Mouse (Mus musculus) left cerebral cortex, adult 11 months (tissue): ENCODE measurements at regions not wholly inside any gene's neighbourhood (a gene's known extent, or its start where the extent isn't known, plus 50 kb on each side); places are given as distances from the start of the nearest gene placed in this dataset.

Source experiments
- DNase-seq: peaks from one replicate; pipeline ENCODE4 v3.0.0; 2022; ENCODE audit warnings: low spot score

DNA sequence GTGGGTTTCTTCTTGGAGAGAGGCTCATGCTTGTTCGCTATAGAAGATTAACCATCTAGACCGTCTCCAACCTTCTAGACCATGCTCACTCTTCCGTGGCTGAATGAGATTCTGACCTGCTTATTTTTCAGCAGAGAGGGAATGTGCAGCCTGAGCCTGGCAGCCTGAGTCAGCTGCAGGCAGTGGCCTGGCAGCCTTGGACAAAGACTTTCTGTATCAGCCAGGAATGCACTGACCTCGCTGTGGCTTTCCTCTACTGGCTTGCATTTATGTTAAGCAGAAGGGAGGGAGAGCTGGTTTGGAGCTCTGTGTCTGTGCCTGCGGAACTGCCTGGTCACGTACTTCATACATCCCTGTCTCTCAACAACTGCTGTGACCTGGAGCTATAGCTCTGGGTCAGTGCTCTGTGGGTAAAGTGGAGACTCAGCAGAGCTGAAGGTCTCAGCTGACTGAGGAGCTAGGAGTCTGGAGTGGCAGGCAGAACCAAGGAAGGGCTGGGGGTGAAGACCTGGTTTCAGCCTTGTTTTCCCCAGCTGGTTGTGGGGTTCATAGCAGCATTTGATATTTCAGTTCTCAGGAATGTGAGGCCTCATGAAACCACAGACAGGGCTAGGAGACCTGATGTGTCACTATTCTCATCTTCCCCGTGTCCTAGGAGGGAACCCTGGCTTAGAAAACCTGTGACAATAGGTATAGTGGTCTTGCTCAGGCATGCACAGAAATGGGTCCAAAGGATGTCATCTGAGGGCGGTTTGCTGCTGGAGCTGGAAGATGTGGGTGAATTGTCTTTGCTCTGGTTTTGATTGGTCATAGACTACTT, 207.2 kb upstream of the Ncam1 start:
- no peak for DNase-seq

DNA sequence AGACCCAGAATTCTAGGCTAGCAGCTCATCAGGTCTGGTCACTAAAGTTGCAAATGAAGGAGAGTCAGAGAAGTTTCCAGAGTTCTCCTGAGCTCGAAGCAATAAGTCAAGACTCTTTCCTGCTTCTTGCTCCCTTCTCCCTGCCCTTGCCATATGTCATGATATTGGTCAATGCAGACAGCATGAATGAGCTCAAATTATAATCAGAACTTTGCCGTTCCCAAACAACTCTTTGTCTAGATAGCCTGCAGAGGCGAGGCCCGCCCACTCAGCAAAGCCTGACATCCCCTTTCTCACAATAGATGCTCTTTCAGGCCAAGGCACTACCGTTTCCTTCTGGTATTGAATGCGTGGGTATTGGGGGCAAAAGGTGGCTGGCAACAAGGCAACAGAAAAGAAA, 204.0 kb upstream of the Ncam1 start:
- DNase-seq = no peak

DNA sequence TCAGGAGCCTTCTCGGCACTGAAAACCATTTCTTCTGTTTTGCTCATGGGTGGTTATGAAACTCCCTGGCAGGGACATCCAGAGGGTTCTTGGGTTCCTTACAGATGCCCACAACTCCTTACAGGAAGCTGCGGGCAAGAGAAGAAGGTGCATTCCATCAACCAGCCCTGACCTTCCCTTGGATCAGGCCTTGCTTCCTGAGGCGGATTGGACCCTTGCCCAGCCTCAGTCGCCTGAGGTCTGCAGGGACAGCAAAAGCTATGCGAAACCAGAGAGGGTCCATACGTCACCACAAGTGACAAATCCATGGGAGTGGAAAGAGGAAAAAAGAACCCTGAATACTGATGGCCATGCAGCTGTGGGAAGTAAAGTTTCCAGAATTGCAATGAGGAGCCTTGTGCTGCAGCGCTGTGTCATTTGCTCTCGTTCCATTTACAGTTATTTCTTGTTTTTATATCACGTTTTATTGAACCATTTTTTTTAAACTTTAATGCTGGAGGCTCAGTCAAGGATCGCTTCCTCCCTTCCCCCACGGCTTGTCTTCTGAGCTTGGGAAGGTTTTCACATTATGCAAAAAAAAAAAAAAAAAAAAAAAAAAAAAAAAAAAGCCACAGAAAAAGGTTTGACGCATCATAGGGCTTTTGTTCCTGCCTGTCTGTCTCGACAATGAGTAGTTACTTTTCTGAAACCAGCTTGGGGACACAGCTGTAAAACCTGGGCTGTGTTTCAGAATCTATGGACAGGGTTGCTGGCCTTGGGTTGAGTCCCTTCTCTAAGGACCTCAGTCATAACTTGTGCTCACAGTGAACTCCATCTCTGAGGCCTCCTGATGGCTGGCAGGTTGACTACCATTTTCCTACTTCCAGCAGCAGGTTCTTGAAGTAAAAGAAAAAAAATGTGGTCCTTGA, 202.0 kb upstream of the Ncam1 start:
- DNase-seq = no peak

DNA sequence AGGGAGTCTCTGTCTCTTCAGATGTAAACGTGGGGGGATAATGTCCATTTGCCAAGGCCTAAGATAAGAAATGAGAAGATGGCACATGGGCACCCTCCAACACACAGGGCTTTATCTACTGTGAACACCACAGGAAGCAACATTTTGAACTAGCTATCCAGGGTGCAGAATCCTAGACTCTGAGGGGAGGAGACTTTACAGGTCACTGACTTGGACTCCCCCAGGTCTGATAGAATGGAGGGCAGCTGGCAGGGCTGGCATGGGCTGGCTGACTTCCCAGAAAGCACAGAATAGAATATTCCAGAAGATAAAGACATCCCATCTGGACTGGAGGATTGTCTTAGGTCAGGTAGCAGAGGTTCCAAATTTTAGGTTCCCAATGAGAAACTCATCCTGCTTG, 201.2 kb upstream of the Ncam1 start:
- DNase-seq = no peak

DNA sequence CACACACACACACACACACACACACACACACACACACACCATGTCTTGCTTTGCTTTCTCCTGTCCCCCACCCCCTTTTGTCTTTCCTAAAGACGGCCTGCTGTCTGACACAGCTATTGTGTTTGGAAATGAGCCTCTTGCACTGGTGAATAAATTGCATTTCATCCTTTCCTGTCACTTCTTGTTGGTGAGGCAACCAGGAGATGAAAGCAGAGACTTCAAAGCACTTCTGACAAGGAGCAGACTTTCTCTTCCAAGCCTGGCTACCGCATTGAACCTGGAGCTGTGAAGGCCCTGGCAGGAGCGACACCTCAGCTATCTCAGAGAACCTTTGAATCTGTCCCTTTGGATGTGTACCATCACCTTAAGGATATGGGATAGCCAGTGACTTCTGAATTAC, 199.4 kb upstream of the Ncam1 start:
- no peak for DNase-seq

DNA sequence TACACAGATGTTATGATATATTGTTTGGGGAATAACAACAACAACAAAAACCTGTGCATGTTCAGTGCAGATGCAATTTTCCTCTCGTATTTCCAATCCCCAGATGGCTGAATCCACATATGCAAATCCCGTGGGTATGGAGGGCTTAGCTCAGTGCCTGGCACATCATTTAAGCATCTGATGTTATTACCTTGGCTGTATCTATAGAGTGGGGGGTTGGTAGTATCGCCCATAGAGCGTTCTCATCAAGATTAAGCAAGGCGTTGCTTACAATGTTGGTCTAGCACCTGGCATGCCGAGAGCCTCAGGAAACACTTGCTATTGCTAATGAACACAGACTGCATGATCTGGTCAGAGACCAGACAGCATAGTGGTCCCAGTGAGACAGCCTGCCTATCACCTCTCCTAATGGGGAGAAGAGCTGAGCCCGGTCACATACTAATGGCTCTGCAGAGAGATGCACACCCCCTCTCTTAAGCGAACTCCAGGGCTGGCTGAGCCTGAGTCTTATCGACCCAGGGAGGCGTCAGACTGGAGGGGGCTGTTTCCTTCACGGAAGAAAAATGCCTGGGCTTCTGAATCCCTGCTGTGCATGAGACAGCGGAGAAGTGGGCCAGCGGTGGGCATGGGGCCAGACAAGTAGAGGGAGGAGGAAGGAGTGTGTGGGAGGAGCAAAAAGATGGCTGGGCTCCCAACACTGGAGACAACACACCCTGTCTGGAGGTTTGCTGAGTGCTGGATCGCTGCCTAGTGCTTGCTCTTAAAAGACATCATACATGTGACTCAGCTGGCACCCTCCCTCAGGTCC, 190.9 kb upstream of the Ncam1 start:
- DNase-seq = peak; percentile 77

DNA sequence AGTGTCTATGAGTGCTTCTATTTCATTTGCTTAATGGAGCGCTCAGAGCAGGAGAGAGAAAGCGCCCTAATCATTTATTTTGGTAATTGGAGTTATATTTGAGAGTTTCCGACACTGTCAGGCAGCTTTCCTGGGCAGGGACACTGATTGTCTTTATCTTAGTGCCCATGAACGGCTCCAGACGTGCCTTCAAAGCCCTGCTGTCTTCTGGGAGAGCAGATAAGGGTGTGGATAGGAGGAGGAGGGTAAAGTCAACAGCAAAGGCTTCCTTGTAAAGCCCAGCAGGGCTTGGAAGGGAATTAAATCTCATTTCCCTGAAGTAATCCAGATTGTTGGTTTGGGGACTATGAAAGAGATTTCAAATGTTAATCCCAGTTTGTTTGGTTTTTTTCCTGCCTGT, 189.3 kb upstream of the Ncam1 start:
- DNase-seq = no peak

DNA sequence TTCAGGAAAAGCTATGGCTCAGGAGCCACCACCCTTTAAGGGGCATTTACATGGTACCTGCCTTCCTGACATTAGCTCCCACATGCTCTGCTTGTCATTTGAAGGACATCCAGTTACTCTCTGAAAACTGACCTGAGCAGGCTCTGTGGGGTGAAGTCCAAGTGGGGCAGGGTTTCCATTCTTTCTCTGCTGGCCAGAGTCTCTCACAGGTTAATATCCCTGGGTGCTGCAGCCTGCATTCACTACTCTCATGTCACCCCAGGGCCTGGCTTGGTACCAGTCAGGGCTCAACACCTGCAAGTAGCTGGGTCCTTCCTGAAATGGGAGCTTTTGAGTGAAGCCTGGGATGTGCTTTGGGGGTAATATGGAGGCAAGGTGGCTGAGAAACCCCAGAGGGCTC, 188.8 kb upstream of the Ncam1 start:
- no peak for DNase-seq

DNA sequence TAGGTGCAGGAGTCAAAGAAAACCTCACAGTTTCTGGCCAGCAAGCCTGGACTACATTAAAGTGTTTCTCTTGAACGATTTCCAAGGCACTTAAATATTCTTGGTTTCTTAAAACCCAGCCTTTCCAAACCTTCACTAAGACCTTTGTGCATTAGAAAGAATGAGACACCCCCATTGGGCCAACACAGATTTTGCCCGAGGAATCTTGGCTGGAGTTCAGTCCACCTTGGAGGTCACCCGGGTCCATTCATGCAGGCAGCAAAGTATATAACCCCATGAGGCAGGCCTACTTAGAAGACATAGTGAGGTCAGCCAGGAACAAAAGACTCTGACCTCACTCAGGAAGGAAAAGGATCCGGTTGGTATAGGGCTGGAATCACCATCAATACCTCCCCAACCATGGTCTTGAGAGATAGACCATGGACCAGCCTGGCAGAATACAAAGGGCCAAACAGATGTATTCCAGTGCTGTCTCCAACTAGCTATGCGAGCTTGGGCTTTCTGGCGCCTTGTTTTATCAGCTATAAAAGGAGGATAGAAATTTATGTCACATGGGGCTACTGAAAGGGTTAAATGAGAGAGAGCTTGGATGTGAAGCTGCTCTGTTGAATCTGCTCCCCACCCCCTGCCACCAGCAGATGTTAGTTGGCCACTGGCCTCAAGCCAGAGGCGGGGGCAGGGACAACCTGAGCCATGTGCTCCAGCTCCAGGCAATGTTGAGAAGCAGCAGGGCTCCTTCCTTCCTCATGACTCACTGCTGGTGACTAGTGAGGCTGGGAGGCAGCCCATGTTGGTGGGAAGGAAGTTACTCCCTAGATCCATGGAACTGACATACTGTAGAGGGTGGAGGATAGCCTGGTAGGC, 181.9 kb upstream of the Ncam1 start:
- DNase-seq = peak; percentile 57

DNA sequence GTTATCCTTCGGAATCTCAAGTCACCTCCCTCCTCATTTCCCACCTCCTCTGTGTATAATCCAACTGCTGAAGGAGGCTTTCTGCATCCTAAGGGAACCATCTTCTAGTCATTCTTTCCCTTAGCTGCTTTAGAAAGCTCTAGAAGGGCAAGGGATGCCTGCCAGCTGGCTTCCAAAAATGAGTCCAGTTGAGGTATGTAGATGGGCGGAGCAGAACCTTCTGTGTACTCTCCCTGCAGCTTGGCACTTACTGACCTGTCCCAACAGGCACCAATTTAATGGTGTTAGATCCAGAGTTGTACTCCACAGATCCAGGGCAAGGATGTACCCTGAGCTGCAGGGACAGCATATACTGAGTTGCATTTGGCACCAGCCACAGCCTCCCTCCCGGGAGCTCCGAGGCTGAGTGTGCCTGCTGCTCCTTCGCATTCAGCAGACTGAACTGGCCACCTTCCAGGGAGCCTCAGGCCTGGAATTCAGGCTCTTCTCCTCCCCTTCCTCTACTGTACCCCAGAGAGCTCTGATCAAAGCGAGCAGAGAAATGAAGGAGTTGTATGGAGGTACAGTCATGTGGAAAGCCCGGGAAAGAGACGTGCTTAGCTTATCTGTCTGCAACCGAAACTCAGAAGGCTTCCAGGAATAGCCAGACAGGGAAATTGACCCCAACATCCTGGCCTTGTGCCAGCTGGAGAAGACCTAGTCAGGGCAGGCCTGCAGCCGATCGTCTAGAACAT, 177.4 kb upstream of the Ncam1 start:
- peak; percentile 43 for DNase-seq

DNA sequence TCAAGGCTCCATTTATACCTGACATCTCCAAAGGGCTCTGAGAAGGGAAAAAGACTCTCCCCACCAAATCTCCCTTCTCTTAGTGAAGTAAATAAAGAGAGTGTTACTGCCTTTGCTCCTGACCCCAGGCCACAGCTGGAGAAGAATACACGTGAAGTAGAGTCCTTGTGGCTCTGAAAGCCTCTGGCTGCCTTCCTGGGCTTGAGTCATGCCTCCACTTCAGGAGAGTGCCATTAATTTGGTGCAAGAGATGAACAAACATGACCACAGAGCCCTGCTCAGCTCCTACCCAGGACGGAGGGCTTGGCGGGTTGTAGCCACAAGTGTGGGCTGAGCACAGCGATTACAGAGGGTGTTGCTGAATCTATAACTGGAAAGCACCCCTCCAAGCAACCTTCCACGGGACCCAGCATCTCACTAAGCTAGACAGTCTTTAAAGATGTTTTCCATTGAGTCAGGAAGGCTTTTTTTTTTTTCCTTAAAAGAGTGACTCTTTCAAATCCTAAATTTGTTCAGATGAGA, 175.3 kb upstream of the Ncam1 start:
- DNase-seq = no peak

DNA sequence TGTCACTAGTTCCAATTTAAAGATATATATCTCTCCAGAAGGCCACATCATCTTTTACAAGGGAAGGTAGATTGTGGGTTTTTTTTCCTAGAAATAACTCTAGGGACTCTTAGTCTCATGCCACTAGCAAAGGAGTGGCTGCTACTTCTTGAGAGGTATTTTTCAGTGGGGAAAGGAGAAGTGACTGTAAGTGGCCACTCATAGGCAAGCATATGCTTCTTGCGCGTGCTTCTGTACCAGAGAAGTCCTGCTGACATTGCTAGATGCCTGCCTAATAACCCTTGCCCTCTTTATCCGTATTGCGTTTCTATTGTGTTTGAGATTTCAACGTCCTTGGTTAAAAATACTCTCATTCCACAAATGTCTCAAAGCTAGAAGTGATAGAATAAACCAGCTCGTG, 170.7 kb upstream of the Ncam1 start:
- DNase-seq = no peak

DNA sequence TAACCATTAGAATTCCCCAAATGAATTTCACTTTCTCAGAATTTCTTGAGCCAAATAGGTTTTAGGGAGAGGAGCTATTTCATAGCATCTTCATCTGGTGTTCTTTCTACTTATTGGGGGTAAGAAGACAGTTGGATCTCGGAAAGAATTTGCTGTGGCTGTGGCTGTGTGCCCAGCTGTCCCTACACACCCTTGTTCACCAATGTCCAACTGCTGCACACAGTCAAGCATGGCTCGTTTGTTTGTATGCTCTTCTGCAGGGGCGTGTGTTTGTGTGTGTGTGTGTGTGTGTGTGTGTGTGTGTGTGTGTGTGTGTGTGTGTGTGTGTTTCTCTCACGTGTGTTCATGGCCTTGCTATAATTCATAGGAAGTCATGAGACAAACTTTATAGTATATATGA, 165.9 kb upstream of the Ncam1 start:
- DNase-seq = no peak

DNA sequence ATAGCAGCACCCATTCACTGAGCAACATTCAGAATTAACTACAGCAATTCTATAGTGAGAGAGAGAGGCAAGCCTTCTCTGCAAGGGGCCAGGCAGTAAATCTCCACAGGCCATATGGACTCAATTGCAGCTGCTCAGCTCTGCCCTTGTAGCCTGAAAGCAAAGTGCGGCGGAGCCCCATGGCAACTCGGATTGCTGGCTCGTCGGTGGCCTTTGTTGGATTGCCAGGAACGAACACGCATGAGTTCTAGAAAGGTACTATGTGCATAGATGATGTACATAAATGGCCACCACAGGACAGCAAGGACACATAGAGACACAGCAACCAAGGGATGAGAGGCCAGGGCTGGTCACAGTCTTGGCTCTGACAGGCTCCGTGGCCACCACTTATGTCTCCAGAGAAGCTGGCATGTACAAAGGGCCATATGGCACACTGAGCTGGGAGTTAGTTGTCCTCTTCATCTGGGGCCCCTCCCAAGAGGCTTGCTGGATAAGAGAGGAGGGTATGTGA, 163.9 kb upstream of the Ncam1 start:
- no peak for DNase-seq

DNA sequence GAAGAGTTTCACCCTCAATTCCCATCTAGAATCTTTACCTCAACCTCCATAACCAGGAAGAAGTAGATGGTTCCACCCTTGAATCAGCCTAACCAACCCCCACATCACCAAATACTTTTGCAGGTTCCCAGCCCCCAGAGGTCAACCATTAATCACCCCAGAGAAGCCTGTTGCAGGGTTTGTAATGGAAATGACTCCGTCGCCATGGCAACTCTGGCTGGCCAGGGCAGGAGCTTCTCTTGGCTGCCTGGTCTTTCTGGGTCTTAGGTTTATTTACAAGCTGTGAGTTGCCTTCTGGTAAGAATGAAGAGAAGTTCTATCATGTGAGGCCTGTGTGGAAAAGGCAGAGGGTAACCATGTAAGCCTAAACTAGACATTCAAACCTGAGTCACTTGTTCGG, 163.2 kb upstream of the Ncam1 start:
- DNase-seq = no peak

DNA sequence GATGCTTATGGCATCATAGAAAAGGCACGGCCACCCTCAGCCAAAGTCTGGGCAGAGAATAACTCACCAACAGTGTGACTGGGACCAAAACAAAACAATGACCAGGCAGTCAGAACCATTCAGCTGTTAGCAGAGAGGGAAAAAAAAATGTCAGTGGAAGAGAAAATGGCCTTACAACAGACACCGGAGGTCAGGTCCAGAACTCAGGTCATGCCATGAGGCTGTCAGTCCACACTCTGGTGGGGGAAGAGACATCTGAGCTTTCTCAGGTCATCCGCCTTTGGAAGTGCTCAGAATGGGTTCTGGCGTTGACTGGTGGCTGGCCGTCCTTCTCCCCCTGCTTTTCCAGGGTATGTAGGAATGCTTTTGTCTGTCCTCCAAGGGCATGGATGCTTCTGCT, 162.6 kb upstream of the Ncam1 start:
- no peak for DNase-seq

DNA sequence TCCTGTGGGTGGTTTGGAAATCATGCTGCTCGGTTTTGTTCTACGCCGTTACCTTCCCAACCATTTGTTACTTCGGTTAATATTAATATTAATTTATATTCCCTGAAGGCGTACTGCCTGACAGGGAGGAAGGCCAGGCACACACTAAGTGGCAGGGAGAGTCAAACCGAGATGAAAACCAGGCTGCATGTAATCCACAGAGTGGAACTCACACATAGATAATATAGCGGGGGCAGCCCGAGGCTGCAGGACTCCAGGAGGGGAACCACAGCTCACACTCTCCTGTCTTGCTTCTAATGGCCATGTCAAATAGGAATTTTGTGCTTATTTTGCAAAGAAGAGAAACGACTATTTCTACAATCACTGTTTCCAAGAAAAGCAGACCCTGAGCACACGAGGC, 161.3 kb upstream of the Ncam1 start:
- DNase-seq = no peak

DNA sequence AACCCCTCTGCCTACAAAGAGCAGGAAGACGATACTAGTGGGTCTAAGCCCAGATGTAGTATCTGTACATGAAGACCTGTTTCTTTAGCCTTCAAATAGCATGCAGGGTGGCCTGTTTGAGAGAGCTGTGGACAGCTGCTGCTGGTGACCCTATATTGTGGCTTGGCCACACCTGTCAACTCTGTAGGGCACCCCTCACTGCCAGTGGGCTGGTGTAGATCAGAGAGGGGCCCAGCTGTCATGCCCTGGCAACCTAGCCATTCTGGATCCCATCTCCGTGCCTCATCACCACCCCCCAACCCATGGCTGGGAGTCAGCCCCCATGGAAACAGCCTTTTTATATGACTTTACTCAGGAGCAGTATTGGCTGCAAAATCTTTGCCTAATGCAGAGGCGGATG, 160.2 kb upstream of the Ncam1 start:
- no peak for DNase-seq

DNA sequence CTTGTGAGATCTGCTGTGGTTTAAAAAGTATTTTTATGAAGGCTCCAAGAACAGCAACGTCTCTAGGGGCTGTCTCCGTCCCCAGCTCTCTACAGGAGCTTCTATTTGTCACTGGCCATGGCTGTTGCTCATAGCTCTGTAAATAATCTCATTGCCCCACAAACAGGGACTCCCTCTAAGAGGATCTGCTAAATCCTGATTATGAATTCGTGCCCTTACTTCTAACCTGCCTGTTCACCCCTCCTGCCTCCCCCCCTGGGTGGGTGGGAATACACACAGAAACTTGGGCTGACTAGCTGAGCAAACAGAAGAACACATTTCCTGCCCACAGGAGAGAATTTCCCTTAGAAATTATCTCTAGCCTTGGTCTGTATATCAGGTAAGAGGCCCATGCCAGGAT, 155.9 kb upstream of the Ncam1 start:
- no peak for DNase-seq

DNA sequence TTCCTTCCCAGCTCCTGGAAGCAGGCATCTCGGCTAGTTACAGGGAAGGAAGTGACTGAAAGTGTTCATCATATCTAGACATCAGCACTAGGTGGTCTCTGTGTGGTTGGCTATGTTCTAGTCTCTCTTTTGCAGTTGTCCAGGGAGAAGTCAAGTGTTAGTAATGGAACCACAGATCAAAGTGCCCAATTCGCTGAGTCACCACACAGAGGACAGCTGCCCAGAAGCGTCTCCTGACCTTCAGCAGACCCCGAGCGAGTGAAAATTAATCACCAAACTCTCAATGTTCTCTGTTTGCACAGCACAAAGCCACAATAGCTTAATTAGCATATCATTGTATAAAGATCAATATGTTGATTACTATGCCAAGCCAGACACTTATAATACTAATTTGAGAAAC, 151.6 kb upstream of the Ncam1 start:
- no peak for DNase-seq
